Mouse (Mus musculus) left cerebral cortex, postnatal 36 days (tissue): ENCODE results near the gene Mms19. TPM values are rescaled to one million over a fixed set of nuclear protein-coding genes. Genes with fewer than 3 reads are reported as not detected.

ENCODE experiments used
- DNase-seq, 2 experiments: peaks; one replicate each; pipeline ENCODE4 v3.0.0; 2021 to 2022; ENCODE audit warnings: low spot score in 2 of 2, mixed read lengths in 1 of 2
- intact Hi-C: fragments of 180-260 bp; cut with DNase I; formaldehyde crosslinking; loops from one replicate; pipeline ENCODE4 v1.15.1; 2025
- total RNA-seq, 2 experiments: library from RNA; stranded (reverse); gene quantifications; 2 replicates each; pipeline ENCODE4 v1.2.3; 2021

The Mms19 gene
- total RNA-seq = 10 to 100 TPM; 25.2 to 36.7 TPM

GRCm38 (mm10) chr19:41980819-41981594 lies at the start of gene Mms19:
Gene Mms19 (minus strand): TSS chr19:41981157.
- intact Hi-C loops = loop anchor here (2.0 to 5.0 kb wide), 3 partner anchors 36 to 46 kb away; no protein-coding TSS in a partner anchor
- peak; percentile 99 for DNase-seq

DNA sequence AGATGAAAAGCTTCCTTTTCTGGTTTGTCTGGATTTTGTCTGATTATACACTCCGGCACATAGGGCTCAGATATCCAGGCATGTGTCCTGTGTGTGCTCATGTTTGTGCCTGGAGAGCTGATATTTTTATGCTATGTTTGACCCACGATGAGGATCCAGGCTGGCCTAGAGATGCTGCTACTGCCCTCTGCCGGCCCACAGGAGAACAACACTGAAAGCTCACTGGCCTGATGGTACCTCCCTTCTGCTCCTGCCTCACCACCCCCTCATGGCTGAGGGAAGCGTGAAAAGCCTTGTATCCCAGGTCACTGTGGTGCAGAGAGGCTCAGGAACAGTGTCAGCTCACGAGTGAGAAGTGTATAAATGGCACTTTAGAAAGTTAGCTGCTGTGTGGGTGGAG lies 45.2 kb upstream of the Mms19 start:
- peak; percentile 70 to 74 for DNase-seq
- intact Hi-C loops = loop anchor here (2.0 to 5.0 kb wide), 2 partner anchors 45 to 74 kb away; partner anchors contain the start of genes Mms19 and Ubtd1

- DNase-seq = no peak
- intact Hi-C loops = no loop called here
Observed at GRCm38 (mm10) chr19:42022542-42022848, 41.5 kb upstream of the Mms19 start.

DNA sequence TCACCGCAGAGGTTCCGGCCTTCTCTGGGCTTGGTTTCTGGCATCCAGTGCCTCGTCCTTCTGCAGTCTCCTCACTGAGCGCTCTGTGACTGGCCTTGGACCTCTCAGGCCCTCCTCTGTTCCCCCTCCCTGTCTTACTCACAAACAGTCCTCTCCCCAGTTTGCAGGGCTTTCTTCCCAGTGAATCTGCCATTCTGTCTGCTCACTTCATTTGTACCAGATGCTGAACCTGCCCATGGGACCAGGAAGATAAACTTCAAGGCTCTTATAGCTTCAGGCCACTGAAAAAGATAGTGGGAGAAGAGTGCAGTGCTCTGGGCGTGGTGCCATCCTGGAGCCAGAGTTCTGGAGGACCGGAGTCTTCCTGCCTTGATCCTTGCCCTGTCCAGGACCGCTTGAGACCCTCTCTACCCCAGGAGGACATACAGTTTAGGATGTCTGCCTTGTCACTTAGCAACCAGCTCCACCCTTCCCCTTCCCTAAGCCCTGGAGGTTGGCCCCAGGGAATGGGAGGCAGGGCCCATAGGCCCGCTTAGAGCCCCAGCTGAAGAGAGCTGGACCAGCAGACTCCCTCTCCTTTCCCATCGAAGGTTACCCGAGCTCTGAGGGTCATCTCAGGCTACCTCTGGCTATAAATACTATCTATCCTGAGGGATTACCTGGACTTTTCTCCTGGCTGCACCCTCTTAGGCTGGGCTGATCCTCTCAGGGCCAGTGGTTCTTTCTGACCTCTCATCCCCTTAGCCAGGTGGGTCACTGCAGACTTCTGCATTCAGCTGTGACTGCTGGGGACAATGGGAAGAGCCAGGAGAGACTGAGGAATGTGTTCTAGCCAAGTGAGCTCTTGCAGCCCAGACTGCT lies 41.0 kb upstream of the Mms19 start:
- DNase-seq = no peak
- intact Hi-C loops = no loop called here

DNA sequence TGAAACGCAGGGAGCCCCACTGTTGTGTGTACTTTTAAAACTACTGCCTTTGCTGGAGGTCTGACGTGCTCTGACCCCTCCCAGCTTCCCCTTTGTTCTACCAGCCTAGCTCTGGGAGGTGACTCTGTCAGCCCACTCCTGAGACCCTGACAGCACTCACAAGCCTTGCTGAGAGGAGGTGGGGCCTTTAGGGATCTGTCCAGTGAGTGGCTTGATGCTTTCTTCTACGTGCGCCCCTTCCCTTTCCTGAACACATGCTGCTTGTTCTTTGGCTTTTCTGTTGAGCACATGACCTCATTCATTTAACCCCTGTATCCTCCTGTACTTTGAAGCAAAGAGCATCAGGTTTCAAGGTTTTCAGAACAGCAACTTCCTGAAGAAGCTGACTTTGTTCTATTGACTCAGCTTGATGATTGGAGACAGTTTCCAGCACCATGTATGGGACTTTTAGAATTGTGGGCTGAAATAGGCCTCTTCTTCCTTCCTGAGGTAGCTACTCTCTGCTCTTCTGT lies 38.1 kb upstream of the Mms19 start:
- intact Hi-C loops = loop anchor here (5.0 kb wide), 1 partner anchor 37 kb away; the partner anchor contains the start of genes Mms19 and Ubtd1
- no peak for DNase-seq

GRCm38 (mm10) chr19:42017399-42018247 lies 36.7 kb upstream of the Mms19 start:
- intact Hi-C loops = loop anchor here (5.0 kb wide), 1 partner anchor 35 kb away; the partner anchor contains the start of genes Mms19 and Ubtd1
- DNase-seq = peak; percentile 57

DNA sequence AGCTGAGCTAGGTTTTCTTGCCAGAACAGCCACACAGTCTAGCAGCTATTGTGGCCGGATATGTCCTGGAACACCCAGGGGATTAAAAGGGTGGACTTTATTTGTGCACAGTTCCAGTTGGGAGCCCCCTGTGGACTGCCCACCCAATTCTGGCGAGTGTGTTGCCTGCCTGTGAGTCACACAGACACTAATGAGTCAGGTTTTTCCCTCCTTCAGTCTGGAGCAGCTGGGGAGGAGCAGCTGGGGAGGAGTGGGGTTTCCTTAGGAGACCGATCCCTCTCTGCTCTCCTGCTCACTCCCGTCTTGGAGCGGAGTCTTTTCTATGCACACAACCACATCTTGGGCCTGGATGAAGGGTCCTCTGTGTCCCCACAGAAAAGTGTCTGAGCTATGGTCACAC lies 35.9 kb upstream of the Mms19 start:
- intact Hi-C loops = loop anchor here (5.0 kb wide), 1 partner anchor 35 kb away; the partner anchor contains the start of genes Mms19 and Ubtd1
- DNase-seq = peak; percentile 45 to 46

GRCm38 (mm10) chr19:42016251-42016650 lies 35.3 kb upstream of the Mms19 start:
- no peak for DNase-seq
- intact Hi-C loops = loop anchor here (5.0 kb wide), 1 partner anchor 34 kb away; the partner anchor contains the start of genes Mms19 and Ubtd1

- intact Hi-C loops = loop anchor here (5.0 kb wide), 1 partner anchor 33 kb away; the partner anchor contains the start of genes Mms19 and Ubtd1
- no peak for DNase-seq
Observed at GRCm38 (mm10) chr19:42015001-42015400, 34.0 kb upstream of the Mms19 start.

GRCm38 (mm10) chr19:42014231-42014825 lies 33.4 kb upstream of the Mms19 start:
- intact Hi-C loops = no loop called here
- DNase-seq = no peak

- intact Hi-C loops = no loop called here
- no peak for DNase-seq
Observed at GRCm38 (mm10) chr19:42011123-42011522, 30.2 kb upstream of the Mms19 start.

GRCm38 (mm10) chr19:42010436-42010835 lies 29.5 kb upstream of the Mms19 start:
- intact Hi-C loops = no loop called here
- no peak for DNase-seq

DNA sequence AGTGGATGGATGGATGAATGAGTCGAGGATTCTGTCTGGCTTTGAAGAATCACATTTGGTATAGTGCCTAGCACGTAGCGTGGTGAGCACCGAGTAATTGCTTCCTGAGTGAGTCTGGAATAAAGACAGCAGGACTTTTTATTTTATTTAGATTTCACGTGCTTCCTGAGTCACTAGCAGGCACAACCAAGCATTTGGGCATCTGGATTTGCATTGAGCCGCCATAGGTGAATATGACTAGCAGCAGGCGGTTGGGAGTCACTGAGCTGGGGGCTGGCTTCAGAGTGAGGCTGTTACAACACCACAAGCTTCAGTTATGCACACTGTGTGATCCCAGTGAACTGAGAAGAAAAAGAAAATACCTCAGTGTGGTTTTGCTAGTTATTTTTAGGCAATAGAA lies 28.1 kb upstream of the Mms19 start:
- DNase-seq = no peak
- intact Hi-C loops = no loop called here

GRCm38 (mm10) chr19:42008586-42008985 lies 27.6 kb upstream of the Mms19 start:
- no peak for DNase-seq
- intact Hi-C loops = no loop called here

DNA sequence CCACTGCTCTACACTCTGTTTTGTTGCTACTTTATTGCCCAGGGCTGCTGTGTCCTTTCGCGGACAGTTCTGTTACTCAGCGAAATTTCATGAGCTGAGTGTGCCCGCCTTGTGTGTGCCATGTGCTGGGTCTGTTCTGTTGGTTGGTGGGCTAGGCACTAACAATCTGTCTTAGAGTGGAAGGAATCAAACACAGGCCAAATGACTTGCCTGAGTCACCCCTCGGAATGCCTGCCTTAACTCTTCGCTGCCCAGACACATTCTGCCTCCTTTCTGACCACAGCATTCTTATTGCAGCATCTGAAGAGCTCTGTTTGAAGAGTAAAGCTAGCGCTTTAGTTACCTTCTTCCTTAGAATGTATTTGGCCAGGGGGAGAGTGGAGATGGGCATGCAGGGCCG lies 25.6 kb upstream of the Mms19 start:
- no peak for DNase-seq
- intact Hi-C loops = no loop called here

GRCm38 (mm10) chr19:42005616-42006015 lies 24.7 kb upstream of the Mms19 start:
- DNase-seq = no peak
- intact Hi-C loops = no loop called here

DNA sequence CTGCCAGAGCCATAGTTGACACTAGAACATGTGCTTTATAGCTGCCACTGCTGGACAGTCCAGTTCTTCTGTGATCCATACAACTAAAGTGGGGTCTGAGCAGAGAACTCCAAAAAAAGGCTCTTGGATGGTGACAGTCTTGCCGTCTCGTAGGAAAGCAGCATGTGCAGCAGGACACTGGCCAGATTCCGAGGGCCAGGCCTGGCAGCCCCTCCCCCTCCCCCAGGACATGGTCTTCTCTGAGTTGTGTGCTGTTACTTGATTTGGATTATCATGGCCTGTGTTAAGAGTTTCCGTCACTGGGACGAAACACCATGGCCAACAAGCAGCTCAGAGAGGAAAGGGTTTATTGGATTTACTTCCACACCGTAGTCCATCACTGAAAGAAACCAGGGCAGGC lies 23.3 kb upstream of the Mms19 start:
- intact Hi-C loops = no loop called here
- DNase-seq = no peak

DNA sequence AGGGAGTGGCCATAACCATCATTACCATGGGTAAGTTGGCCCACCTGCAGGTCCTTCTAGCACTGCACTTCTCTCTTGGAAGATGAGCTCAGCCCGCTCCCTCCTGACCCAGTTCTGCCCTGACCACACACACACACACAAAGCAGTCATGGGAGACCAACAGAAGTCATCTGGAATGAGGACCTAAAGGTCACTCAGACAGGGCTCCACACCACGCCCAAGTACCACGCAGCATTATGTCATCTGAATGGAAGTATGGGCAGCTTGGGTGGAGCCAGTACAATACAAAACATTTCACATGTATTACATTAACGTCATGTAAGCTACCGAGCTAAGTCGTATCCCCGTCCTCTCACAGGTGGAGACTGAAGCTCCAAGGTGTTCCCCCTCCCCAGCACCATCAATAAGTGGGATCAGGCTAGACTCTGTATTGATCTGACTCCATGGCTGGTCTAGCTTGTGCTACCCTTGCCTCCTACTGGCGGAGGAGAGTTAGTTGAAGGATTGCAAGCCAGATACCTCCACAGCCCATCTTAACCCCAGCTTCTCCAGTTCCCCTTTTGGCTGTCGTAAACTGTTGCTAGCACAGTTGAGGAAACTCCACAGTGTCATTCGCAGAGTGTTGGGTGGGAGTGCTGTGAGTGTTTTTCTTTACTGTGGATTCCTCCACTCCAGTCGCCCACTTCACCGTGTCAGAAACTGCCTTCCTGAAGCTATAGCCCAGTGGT lies 20.5 kb upstream of the Mms19 start:
- no peak for DNase-seq
- intact Hi-C loops = no loop called here
